Mouse (Mus musculus) adrenal gland, postnatal 25 days (tissue): ENCODE data around the gene Prrc2a. TPM values are rescaled to one million over a fixed set of nuclear protein-coding genes. Genes with fewer than 3 reads are reported as not detected.
A peak's percentile ranks its signal among the peaks of the same experiment; 100 is the strongest.

Experiments used
- DNase-seq: peaks from one replicate; pipeline ENCODE4 v3.0.0; 2021; ENCODE audit warnings: mixed read lengths
- long read RNA-seq: library from polyadenylated mRNA; stranded (forward); transcript quantifications from one replicate; pipeline ENCODE4 v2.0.0, GENCODE M21; 2021
- total RNA-seq: library from RNA; stranded (reverse); gene quantifications from 2 replicates; pipeline ENCODE4 v1.2.3, GENCODE M21; 2021

Prrc2a gene
- 268 and 310 TPM in 2 replicates for total RNA-seq
- long read RNA-seq, partial matches to known transcripts = 6 of 10 reads
- long read RNA-seq, other reads (novel, unspliced or antisense) = 4 of 10 reads

DNA sequence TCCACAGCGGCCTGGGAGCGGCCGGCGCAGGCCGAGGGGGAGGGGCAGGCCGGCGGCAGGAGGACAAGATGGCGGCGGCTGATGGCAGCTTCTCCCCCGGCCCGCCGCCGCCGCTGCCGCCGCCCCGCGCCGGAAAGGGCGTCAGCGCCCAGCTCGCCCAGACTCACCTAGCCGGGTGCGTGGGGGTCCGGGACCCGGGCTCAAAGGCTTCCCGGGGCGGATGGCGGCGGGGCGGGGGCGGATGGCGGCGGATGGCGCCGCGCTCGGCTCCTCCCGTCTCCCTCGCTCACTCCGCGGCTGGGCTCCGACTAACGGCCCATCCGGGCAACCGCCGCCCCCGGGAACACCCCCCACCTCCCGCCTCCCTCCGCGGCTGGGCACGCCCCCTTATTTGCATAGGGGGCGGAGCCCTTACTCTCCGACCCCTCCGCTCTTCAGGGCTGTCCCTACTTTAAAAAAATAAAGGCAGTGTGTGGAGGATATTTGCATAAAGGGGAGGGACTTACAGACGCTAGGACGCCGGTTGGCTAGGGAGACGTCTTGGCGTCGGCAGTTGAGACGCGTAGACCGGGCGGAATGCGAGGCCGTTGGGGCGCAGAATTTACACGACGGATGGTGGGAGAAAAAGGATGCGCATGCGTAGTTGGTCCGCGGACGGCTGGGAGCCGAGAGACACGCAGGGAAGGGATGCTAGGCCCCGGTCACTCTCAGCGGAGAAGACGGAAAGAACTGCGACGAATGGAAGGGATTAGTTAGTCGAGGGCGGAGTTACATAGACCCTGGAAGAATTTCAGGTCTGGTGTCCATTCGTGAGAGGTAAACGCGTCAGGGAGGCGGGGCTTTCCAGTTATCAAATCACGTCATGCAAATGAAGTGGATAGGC is at the start of gene Prrc2a:
Gene Prrc2a, minus strand, starts transcription at position 330 of the 883 bp plus-strand sequence.
- DNase-seq = peak; percentile 95

DNA sequence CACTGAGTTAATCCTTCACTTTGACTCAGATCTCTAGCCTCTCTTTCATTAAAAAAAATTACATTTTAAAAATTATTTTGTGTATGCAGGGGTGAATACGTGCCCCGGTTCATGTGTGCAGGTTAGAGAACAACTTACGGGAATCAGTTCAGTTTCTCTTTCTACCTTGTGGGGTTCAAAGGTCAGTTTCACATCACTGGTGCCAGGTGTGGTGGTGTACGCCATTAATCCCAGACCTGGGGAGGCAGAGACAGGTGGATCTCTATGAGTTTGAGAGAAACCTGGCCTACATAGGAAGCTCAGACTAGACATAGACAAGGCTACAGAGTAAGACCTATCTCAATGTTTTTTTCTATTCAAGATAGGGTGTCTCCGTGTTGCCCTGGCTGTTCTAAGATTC is 48.4 kb upstream of the Prrc2a start:
- DNase-seq = no peak

DNA sequence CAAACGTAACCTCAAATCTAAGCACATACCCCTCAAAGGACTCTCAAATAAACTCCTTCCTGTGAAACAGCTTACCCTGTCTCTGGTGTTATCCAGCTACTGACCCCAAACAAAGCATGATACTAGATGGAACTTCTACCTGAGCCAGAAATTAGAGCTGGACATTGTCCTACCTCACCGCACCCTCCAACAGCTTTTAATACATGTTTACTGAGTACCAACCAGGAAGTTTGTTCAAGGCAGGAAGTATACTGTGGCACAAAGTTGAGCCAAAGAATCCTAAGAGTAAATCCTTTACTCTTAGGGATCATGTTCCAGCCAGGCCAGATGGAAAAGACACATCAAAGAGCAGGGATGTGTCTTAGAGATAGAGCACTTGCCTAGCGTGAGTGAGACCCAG is 45.9 kb upstream of the Prrc2a start:
- DNase-seq = no peak

DNA sequence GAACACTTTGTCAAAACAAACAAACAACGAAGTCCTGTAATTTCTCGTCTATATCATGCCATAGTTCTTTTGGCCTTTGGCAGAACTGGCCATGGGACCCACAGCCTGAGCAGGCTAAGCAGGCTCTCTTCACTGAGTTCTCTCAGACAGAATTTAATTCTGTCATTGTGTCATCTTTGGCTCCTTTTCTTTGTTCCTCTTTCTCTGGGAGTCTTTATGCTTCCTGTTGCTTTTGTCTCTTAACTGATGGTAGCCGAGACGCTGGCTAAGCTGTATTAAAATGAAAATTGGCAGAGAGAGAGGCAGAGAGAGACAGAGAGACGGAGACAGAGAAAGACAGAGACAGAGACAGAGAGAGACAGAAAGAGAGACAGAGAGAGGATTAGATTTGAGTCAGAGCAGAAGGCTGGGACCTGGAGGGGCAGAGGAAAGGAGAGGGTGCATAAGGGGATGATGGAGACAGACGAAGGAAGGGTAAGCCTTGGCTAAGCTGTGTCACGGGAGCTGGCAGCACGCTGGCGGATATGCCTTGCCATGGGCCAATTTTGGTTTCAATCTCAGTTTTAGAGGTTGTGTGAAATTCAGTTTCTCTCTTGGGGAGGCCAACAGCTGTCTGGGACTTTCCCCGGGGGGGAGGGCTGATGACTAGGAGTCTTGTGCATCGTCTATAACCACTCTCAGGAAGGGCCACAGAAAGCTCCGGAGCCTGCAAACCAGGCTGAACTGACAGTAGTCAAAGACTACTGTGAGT is 45.3 kb upstream of the Prrc2a start:
- DNase-seq = no peak

DNA sequence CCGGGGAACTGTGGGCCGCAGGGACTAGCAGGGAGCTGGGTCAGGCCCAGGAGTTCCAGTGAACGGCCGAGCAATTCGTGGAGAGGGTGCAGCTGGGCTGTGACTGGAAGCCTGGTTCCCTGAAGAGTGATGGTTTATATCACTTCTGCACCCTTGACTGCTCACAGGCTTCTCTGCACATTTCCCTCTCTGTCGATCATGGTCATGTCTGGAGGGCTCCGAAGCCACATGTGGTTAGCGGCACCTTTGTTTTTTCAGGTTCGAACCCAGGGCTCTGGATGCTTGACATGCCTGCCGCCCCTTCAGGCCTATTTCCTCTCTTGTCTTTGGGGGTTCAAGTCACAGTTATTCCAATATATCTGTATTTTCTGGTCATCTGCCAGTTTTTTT is 40.7 kb upstream of the Prrc2a start:
- DNase-seq = no peak

DNA sequence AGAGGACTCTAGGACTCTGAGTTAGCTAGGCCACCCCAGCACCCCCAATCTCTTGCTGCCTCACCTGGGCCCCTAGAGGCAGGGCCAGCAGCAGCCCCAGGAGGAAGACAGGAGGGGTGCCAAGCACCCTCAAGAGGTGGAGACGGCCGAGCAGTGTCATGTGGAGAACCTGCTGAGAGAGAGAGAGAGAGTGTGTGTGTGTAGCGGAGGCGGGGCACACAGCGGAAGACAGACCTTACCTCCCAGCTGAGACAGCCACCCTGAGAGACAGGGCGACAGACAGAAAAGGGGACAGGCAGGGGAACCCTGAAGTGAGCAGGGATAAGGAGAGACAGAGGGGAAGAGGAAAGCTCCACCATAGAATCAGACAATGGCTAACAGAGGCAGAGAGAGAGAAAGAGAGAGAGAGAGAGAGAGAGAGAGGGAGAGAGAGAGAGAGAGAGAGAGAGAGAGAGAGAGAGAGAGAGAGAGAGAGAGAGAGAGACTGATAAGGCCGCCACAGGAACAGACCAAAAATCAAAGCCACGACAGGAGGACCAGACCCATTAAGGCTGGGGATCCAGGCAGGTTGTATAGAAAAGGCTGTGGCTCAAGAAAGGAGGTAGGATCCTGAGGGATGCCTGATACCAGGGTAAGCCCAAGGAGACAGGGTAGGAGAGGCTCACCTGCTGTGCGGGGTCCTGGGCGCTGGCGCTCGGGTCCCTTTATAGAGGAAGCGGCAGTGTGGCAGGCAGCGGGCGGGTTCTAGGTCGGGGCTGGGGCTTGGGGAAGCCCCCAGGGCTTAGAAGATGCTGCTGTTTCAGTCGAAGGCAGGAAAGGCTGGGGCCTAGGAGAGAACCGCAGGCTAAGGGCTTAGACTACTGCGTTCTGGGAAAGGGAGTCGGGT is 40.0 kb upstream of the Prrc2a start, which contains the start of gene Lta:
Gene Lta, minus strand, starts transcription at position 858 of the 886 bp plus-strand sequence.
- no peak for DNase-seq

DNA sequence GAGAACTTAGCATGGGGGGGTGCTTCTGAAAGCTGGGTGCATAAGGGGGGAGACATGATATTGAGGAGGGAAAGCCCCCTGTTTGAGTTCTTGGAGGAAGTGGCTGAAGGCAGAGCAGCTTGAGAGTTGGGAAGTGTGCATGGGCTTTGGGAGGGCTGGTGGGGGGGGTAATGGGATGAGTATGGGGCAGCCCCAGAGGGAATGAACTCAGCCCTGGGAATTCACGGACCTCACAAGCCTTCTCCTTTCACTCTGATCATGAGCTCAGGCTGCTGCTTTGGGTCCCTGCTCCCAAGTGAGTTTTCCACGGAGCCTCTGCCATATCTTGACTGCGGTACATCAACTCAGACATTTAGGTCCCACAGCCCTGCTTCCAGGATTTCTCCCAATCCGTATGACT is 37.7 kb upstream of the Prrc2a start:
- DNase-seq = no peak

DNA sequence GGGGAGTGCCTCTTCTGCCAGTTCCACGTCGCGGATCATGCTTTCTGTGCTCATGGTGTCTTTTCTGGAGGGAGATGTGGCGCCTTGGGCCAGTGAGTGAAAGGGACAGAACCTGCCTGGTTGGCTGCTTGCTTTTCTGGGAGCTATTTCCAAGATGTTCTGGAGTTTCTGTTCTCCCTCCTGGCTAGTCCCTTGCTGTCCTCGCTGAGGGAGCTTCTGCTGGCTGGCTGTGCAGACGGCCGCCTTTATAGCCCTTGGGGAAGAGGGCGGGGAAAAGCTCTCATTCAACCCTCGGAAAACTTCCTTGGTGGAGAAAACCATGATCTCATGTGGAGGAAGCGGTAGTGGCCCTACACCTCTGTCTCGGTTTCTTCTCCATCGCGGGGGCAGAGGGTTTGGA is 37.1 kb upstream of the Prrc2a start, which contains the start of gene Tnf:
Gene Tnf, minus strand, starts transcription at position 221 of the 400 bp plus-strand sequence.
- DNase-seq = peak; percentile 33

DNA sequence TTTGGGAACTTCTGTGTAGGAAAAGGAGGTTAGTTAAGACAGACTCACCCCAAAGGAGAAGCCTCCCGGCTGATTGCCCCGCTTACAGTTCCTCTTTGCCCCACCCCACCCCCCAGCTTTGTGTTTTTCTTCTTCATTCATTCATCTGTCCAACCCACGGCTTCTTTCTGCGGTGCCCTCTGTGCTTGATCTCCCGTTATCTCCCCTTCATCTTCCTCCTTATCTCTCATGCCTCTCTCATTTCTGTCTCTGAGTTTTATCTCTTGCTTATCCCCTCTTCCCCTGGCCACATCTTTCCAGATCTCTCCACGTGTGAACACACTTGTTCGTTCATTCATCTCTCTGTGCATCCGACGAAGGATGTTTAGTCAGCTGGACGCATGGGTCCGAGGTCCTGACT is 36.4 kb upstream of the Prrc2a start:
- DNase-seq = no peak

DNA sequence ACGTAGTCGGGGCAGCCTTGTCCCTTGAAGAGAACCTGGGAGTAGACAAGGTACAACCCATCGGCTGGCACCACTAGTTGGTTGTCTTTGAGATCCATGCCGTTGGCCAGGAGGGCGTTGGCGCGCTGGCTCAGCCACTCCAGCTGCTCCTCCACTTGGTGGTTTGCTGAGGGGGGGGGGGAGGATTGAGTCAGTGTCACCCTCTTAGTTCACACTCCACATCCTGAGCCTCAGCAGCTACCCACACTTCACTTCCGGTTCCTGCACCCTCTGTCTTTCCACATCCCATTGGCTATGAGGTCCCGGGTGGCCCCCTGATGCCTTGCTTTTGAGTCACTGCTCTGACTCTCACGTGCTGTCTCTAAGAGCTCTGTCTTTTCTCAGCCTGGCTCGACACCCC is 35.7 kb upstream of the Prrc2a start:
- DNase-seq = no peak

DNA sequence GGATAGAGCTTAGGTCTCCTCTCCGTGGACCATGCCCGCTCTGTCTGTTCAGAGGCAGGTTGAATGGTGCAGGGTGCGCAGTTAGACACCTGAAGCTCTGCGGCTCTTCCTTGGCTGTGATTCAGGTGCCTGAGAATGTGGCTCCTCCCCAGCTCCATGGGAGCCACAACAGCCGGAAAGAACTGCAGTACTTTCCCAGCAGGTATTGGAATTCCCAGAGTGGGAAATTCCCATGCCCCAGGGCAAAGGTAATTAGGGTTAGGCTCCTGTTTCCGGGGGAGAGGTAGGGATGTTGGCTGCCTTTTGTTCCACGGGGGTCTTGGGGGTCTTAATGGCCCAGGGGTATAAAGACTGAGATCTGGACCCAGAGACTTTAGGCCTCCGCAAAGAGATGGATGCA is 34.2 kb upstream of the Prrc2a start:
- DNase-seq = no peak

DNA sequence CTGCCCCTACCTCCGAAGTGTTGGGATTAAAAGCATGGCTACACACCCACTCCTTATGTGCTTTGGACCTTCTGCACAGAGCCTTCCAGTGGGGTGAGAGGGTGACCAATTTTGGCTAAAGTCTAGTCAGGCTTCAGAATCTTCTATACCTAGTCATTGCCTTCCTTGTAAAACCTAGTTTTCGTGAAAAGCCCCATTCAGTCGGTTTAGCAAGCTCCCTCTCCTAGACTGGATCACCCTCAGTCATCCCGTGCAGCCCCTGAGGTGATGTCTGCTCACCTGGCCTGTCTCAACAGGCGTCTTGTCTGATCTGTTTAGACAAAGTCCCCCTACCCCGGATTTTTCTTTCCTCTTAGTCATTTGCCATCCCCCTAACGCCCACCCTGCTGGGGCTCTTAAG is 33.3 kb upstream of the Prrc2a start:
- no peak for DNase-seq

DNA sequence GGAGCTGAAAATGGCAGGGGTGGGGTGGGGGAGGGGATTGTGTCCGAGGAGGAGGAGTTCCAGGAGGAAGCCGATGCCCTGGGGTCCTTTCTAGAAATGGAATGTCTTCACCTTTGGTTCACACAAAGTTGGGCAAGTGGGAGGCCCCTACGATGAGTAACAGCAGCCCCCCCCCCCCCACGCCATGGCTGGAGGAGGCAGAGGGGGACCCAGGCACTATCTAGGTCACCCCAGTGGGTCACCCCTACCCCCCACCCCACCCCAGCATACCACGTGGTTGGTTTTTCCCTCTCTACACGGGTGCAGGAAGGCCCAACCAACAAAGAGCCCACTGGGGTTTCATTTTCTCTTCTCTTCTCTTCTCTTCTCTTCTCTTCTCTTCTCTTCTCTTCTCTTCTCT is 32.4 kb upstream of the Prrc2a start:
- no peak for DNase-seq

DNA sequence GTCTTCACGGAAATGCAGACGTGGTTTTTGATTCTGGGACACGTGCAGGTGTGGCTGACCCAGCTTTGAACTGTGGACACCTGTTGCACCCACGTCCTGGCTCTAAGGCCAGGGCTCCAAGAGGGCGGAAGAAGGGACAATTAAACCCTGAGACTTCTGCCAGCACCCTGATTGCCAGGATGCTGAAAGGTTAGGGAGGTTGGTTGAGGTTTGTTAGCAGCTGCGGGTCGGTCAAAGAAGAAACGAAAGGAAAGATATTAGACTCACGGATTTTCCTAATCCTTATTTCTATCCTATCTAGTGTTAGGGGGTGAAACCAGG is 31.6 kb upstream of the Prrc2a start:
- DNase-seq = no peak

DNA sequence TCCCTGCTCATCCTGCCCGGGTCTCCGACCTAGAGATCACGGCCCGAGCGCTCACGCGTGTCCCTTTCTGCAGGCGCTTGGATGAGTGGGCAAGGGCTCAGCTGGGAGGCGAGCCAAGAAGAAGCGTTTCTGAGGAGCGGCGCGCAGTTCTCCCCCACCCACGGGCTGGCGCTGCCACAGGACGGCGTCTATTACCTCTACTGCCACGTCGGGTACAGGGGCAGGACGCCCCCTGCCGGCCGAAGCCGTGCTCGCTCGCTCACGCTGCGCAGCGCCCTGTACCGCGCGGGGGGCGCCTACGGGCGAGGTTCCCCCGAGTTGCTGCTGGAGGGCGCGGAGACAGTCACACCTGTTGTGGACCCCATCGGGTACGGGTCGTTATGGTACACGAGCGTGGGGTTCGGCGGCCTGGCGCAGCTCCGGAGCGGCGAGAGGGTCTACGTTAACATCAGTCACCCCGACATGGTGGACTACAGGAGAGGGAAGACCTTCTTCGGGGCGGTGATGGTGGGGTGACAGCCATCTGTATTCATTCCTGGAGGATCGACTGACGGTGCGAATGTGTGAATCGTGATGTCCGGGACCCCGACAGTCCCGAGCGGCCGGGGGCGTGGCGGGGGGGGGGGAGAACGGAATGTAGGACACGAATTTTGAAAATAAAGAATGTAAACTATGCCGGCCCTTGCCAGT is 31.1 kb upstream of the Prrc2a start:
- peak; percentile 86 for DNase-seq

DNA sequence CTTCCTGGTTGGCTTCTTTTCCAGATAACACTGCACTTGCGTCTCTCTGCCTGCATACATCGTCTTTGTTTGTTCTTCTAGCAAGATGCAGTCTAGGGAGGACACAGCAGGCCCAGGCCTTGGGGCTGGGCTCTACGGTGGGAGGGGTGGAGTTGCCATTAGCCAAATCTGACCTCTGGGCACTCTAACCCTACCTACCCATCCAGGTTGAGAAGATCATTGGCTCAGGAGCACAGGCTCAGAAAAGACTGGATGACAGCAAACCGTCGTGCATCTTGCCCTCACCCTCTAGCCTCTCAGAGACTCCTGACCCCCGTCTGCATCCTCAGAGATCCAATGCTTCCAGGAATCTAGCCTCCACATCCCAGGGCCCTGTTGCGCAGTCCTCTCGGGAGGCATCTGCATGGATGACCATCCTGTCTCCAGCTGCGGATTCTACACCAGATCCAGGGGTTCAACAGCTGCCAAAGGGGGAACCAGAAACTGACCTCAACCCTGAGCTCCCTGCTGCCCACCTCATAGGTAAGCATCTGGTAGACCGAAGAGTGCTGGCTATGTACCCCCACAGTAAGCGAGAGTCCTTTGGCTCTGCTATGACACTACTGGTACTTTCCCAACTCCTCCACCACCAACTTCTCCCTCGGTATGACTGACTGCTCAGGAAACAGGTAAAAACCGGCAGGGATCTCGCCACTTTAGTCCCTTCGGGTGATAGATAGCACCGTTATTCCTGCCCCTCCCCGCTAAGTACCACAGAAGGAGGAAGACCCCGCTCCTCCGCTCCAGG is 30.3 kb upstream of the Prrc2a start:
- no peak for DNase-seq

DNA sequence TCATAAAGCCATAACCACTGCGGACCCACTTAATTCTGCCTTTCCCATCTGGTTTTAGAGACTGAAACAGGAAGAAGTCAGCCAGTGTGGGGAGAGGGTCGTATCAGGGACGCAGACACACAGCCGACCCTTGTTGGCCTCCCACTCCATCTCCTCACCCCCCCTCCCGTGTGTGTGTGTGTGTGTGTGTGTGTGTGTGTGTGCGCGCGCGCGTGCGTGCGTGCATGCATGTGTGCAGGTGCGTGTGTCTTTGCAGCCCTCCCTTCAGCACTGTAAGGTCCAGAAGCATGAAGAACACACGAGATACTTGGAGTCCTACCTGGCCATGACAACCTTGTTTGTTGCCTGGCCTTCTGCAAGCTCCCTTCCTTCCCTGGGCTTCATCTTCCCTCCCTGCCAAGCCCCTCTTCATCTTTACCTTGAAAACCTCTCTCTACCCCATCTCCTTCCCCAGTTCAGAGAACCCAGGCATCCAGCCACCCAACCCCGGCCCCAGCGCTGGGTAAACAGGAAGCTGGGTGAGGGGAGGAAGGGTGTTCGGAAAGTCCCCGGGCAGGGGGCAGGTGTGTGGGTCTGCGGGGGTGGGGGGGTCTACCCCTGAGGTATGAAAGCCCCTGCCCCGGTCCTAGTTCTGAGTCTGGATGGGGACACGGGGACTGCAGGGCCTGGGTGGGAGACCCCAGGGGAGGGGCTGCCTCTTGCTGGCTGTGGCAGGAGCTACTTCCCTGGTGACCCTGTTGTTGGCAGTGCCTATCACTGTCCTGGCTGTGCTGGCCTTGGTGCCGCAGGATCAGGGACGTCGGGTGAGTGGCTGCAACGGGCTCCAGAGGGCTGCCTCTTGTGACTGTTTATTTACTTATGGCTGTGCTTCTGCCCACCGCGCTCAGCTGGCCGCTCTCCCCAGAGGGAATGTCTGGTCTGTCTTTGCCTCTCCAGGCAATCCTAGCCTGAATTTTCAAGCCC is 29.5 kb upstream of the Prrc2a start, which contains the start of gene Ltb:
Gene Ltb, plus strand, starts transcription at position 559 of the 963 bp plus-strand sequence.
- DNase-seq = peak; percentile 48

DNA sequence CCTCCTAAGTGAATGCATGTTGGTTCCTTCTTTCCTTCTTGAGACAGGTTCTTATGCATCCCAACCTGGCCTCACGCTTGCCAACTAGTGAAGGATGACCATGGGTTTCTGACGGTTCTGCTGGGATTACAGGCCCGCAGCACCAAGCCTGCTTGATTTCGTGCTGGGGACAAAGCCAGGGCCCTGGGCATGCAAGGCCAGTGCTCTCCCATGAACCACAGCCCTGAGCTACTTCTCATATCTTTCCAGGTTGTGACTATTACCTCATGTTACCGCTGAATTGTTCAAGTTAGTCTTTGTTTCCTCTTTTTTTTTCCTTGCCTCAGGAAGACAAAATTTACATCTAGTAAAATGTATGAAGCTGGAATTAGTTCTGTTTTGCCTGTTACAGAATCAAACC is 28.2 kb upstream of the Prrc2a start:
- DNase-seq = no peak

DNA sequence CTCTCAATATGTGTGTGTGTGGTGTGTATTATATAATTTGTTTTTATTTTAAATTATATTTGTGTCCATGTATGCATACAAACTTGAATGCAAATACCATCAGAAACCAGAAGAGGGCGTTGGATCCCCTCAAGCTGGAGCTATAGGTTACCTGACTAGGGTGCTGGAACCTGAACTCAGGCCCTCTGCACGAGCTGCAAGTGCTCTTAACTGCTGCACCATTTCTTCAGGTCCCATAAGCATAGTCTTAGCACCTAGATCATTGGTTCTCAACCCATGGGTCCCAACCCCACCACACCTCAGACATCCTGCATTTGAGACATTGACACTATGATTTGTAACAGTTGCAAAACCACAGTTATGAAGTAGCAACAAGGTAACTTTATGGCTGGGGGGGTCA is 27.0 kb upstream of the Prrc2a start:
- DNase-seq = no peak

DNA sequence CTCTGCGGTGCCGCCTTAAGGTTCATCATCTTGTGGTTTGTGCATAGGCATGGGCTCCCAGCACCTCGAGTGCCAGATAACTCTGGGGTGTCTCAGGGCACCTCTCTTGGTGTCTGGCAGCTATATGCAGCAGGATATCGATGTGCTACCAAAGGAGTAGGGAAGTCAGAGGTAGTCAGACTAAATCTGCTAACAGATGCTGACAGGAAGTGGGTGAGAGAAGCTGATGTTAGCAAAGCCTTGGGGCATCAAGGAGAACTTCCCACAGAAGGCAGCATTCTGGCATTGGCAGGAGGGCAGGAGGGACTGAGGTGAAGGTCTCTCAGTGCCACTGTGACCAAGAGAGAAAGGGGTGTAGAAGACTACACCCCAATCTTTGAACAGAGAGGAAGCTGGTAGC is 25.4 kb upstream of the Prrc2a start:
- DNase-seq = no peak
